ENCODE assay signal across 22 mouse cellular contexts in genomic region chr15:80701481-80702257, GRCm38 (mm10). TPM values are rescaled to one million over a fixed set of nuclear protein-coding genes. Genes with fewer than 3 reads are reported as not detected.
DNase-seq lines count a peak whose midpoint lies in the region; ATAC-seq and TF ChIP-seq lines count a peak whose summit lies in the region.
"Had no signal": no experiment of that assay in that cellular context is flagged by ENCODE, and none has a peak within 500 bp of the region (broad histone marks: within the 10 kb centered on the region; RNA-seq: fewer than 3 reads in every experiment).

No protein-coding gene starts in this region.

- H3K27ac ChIP-seq in gastrocnemius, adult 2 months, result peak overlapping the region; percentile 58
- H3K27ac ChIP-seq in lung, postnatal 0 days (ENCODE audit: low read length), result no peak overlapping the region
- peak overlapping the region; percentile 50 for H3K27ac ChIP-seq in small intestine, adult 2 months (ENCODE audit: insufficient read depth, low read depth, low read length)
- H3K27ac ChIP-seq: forebrain, embryonic 13.5 days; limb, embryonic 12.5 days; liver, embryonic 15.5 days had no signal

- H3K4me3 ChIP-seq in gastrocnemius, adult 2 months, result no peak overlapping the region
- H3K4me3 ChIP-seq in lung, postnatal 0 days (ENCODE audit: low read depth, low read length), result no peak overlapping the region
- H3K4me3 ChIP-seq in small intestine, adult 2 months (ENCODE audit: low read depth, low read length), result no peak overlapping the region
- H3K4me3 ChIP-seq: forebrain, embryonic 13.5 days; limb, embryonic 12.5 days; liver, embryonic 15.5 days had no signal

- H3K27me3 ChIP-seq in lung, postnatal 0 days (replicated peaks; ENCODE audit: insufficient read depth, low read length), result no peaks in the 10 kb centered on the region
- no peaks in the 10 kb centered on the region for H3K27me3 ChIP-seq in small intestine, adult 2 months (ENCODE audit: control insufficient read depth, insufficient read depth, low read length)

- no peaks in the 10 kb centered on the region for H3K9me3 ChIP-seq in lung, postnatal 0 days (ENCODE audit: low read length)
- H3K9me3 ChIP-seq: forebrain, embryonic 13.5 days; G1E; limb, embryonic 12.5 days; liver, embryonic 15.5 days had no signal

- no peak for TF ChIP-seq EP300 in lung, postnatal 0 days (IDR thresholded peaks at IDR 0.05)

- H3K36me3 ChIP-seq in lung, postnatal 0 days (ENCODE audit: insufficient read depth, low read length), result no peaks in the 10 kb centered on the region
- peaks cover 8% of the 10 kb centered on the region; the same call in 1 of the 2 replicates for H3K36me3 ChIP-seq in small intestine, adult 2 months (ENCODE audit: control insufficient read depth, insufficient read depth, low read length)
- H3K36me3 ChIP-seq: G1E; limb, embryonic 12.5 days; liver, embryonic 15.5 days had no signal

- peak; percentile 45 for DNase-seq in gastrocnemius, adult 2 months
- DNase-seq in gastrocnemius, postnatal 14 days, result no peak
- peak; percentile 68 for DNase-seq in lung, postnatal 0 days (ENCODE audit: low spot score)
- DNase-seq in lung, postnatal 14 days, result no peak
- peak; percentile 67 for DNase-seq in lung, postnatal 25 days (ENCODE audit: low spot score)
- DNase-seq in right cerebral cortex, postnatal 25 days, result no peak
- no peak for DNase-seq in layer of hippocampus, postnatal 14 days (ENCODE audit: low spot score in 2 of 2)
- DNase-seq: adrenal gland, postnatal 10 days; cerebellum, adult 8-10 months; cerebellum, postnatal 25 days; gastrocnemius, postnatal 25 days; heart, adult 11 months; heart, postnatal 36 days; kidney, postnatal 14 days; layer of hippocampus, adult 9-11 months had no signal

- peak; percentile 16; the same call in 1 of the 2 replicates for ATAC-seq in lung, postnatal 0 days
- ATAC-seq: forebrain, embryonic 13.5 days; hindbrain, embryonic 16.5 days had no signal

- no peak overlapping the region for H3K9ac ChIP-seq in lung, postnatal 0 days (replicated peaks; ENCODE audit: low read depth)
- H3K9ac ChIP-seq: forebrain, embryonic 13.5 days; limb, embryonic 12.5 days; liver, embryonic 15.5 days had no signal

- 52% methylated on average over 8 of the region's 8 CpGs for WGBS in lung, postnatal 0 days
- 20% methylated on average over 8 of the region's 8 CpGs for WGBS in small intestine, adult 2 months

- no peak for TF ChIP-seq POLR2A in small intestine, adult 2 months (IDR thresholded peaks at IDR 0.05; ENCODE audit: low read depth, low read length)

- no peaks in the 10 kb centered on the region for H3K4me1 ChIP-seq in lung, postnatal 0 days (ENCODE audit: insufficient read depth, low read depth, low read length)
- H3K4me1 ChIP-seq in small intestine, adult 2 months (ENCODE audit: control insufficient read depth, insufficient read depth, insufficient read length, low read length), result peaks cover 13% of the 10 kb centered on the region

- intact Hi-C loops in gastrocnemius, adult 2 months (cut with DNase I), result loop anchor here (5.0 to 10.0 kb wide), 3 partner anchors 439 to 767 kb away; partner anchors contain the start of gene Rps19bp1
- intact Hi-C loops in gastrocnemius, postnatal 14 days (cut with DNase I; ENCODE audit: low total_unique reads), result no loop called here

- TF ChIP-seq CTCF in gastrocnemius, adult 2 months (IDR thresholded peaks at IDR 0.05), result no peak
- TF ChIP-seq CTCF in lung, postnatal 0 days (IDR thresholded peaks at IDR 0.05), result no peak
- no peak for TF ChIP-seq CTCF in small intestine, adult 2 months (IDR thresholded peaks at IDR 0.05; ENCODE audit: extremely low read depth, insufficient read length, insufficient replicate concordance, low read depth, low read length)

- no peak overlapping the region for H3K4me2 ChIP-seq in lung, postnatal 0 days (replicated peaks; ENCODE audit: low read depth, low read length)
- H3K4me2 ChIP-seq: forebrain, embryonic 13.5 days; heart, embryonic 11.5 days; limb, embryonic 12.5 days; liver, embryonic 15.5 days had no signal

RNA-seq across cellular contexts. Expression of gene Tnrc6b, which starts 9.4 kb away (rescaled TPM):
- 10 to 100 TPM; 48.5 to 55.6 TPM for total RNA-seq in gastrocnemius, adult 2 months (2021)
- 10 to 100 TPM; 40.6 to 45.7 TPM for total RNA-seq in gastrocnemius, postnatal 14 days (2021)
- polyA plus RNA-seq in lung, postnatal 0 days (2015; fragmentation: Nextera tagmentation; extraction: Ambion mirVana), result 10.1 and 11.7 TPM in 2 replicates
- polyA plus RNA-seq in small intestine, adult 2 months (2012; rRNA removed), result 7.5 and 13.3 TPM in 2 replicates
- 100 to 1,000 TPM; 110 to 128 TPM for total RNA-seq in layer of hippocampus, postnatal 14 days (2021)

RNA-seq across cellular contexts. Expression of gene Fam83f, which starts 30.0 kb away (rescaled TPM):
- total RNA-seq in gastrocnemius, adult 2 months (2021), result under 1 TPM in 1 of 2 experiments, not detected in 1; 0.10 TPM
- under 1 TPM; 0.29 to 0.43 TPM for total RNA-seq in gastrocnemius, postnatal 14 days (2021)
- 0.73 and 0.80 TPM in 2 replicates for polyA plus RNA-seq in lung, postnatal 0 days (2015; fragmentation: Nextera tagmentation; extraction: Ambion mirVana)
- polyA plus RNA-seq in small intestine, adult 2 months (2012; rRNA removed), result 7.9 and 21.5 TPM in 2 replicates
- total RNA-seq in layer of hippocampus, postnatal 14 days (2021), result under 1 TPM; 0.17 to 0.25 TPM
- polyA plus RNA-seq: forebrain, embryonic 13.5 days; G1E had no signal

Comparison
In these comparisons a context has a peak if more than half of its experiments do, and no peak if none do; other contexts are left out.
1. DNase-seq: peak in gastrocnemius, adult 2 months (single experiment), lung, postnatal 0 days (single experiment) and lung, postnatal 25 days (single experiment); none in gastrocnemius, postnatal 14 days (single experiment), lung, postnatal 14 days (single experiment), right cerebral cortex, postnatal 25 days (single experiment) and layer of hippocampus, postnatal 14 days (0 of 2).